Mouse (Mus musculus): ENCODE data around the gene Aldh3b1.

Gene Aldh3b1

DNA sequence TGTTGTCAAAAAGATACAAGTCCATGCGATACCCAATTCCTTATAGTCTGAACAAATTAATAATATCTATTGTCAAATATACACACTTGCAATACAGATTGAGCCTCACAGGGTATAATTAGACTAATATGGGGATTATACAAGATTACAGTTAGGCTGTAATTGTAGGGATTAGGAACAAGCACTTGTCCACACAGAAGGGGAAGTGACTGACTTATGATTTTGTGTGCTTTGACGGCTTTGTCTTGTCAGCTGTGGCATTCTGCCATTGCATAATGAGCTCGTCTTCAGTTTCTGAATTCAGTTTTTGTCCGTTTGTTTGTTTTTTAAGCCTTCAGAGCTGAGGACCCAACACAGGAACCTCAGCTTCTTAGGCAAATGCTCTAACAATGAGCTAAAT, 47.4 kb downstream of the Aldh3b1 start:
- no peak for DNase-seq (ENCODE audit: low spot score in 2 of 2)

DNA sequence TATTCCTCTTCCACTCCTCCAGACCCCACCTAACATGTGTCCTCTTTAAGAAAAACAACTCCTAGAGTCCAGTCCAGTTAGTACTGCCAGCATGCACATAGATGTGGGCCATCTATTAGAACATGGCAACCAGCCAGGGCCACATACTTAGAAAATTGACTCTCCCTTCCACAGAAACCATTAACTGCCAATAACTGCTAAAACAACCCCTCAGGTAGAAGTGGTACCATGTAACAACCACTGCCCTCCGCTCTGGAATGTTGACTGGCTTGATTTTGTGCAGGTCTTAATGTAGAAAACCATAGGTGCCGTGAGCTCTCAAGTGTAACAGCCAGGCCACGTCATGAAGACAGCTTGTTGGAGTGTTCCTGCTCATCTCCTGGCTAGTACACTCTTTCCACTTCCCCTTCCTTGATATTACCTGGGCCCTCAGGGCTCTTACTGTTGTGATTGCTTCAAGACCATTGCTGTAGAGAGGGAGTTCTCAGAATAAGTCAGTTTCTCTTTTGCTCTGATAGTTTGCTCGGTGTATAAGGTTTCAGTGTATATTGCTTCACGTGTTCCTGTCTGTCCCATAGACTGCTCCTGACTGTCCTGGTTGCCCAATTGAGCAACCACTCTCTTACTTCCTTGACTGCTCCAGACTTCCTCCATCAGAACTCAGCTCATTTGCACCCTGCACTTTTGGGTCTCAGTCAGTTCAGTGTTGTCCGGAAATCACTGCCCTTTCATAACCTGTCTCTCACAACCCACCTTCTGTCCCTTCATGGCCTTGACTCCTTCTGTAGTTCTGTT, 49.4 kb downstream of the Aldh3b1 start:
- DNase-seq (ENCODE audit: low spot score in 2 of 2), result no peak

DNA sequence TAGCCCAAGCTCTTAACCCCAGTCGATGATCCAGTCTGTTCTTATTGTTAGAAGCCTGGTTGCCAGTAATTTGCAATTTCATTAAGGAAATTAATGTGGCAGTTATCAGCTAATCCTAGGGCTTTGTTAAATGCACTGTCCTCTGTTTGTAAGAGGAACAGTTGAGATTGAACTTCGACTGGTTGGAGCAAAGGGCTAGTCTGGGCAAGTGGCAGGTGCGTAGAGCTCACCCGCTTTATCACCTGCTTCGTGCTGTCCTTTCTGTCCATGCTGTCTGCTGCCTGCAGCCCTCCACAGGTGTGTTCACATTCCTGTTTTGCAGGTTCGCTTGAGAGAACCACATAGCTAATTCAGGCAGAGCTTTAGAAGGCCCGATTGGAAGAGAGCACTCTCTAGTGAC, 54.6 kb downstream of the Aldh3b1 start:
- DNase-seq (ENCODE audit: low spot score in 2 of 2), result no peak

DNA sequence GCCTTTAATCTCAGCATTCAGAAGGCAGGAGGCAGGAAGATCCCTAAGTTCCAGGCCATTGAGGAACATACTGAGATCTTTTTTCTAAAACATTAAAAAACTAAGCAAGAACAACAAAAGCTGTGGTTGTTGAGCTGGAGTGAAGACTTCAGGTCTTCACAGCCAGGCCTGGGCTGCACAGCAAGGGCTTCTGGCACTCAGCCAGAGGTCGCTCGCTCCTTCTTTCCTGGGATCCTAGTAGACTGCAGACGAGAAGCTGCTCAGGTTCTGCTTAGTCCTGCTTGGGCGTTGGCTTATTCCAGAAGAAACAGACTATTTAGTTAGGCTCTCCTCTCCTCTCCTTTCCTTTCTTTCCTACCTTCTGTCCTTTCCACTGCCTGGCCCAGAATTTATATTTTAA, 57.2 kb downstream of the Aldh3b1 start:
- no peak for DNase-seq (ENCODE audit: low spot score in 2 of 2)

DNA sequence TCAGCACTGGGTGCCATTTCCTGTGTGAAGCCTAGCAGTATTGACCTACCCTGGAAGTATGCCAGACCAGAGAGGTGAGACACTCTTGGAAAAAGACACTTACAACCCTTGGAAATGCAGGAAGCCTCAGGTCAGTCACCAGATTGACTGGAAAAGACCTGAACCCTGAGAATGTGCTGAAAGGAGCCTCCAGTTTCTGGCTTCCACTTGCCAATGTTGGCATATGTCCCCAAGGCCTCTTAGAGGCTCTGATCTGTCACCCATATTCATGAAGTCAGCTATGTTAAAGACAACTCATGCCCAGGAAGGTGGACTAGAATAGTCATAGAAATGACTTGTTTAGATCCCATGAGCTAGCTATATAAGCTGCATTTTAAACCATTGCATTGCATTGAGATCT, 58.1 kb downstream of the Aldh3b1 start:
- no peak for DNase-seq (ENCODE audit: low spot score in 2 of 2)

DNA sequence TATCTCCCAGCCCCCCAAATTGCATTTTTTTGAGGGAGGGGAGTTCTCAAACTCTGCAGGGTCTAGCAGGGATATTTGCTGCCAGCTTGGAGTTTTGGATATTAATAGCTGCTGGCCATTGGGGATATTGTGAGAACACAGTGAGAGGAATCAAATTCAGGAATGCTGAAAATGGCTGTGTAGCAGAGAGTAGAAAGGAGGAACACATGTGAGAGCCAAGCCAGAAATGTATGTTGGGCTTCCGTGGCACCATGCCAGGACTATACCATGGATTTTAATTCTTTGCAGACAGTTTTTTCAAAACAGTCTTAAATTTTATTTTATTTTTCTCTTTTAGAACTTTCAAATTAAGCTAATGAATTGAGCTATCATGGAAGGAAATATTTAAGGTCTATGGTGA, 61.3 kb downstream of the Aldh3b1 start:
- peak in 1 of 2 experiments; percentile 60 for DNase-seq (ENCODE audit: low spot score in 2 of 2)

DNA sequence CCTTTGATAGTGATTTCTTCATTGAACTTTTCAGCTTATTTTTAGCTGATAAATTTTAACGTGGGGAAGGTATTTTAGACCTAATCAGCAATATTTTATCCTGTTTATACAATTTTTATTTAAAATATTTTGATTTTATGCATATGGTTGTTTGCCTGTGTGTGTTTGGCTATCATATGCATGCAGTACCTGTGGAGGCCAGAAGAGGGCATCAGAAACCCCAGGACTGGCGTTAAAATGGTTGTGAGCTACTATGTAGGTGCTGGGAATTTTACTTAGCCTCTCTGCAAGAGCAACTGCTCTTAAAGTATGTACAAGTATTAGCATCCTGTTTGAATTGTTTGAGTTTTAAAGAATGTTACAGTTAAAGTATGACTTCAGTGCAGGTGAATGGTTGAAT, 64.6 kb downstream of the Aldh3b1 start:
- no peak for DNase-seq (ENCODE audit: low spot score in 2 of 2)
